Mouse (Mus musculus): ENCODE measurements around the gene Ddx59. TPM values are rescaled to one million over a fixed set of nuclear protein-coding genes. Genes with fewer than 3 reads are reported as not detected.

The Ddx59 gene
- polyA plus RNA-seq, 1 experiment from 2014 or later: 19.5 TPM

GRCm38 (mm10) chr1:136455756-136456585 is 40.9 kb downstream of the Ddx59 start:
- Histone ChIP-seq H3K27me3 (replicated peaks) (no peaks in the 10 kb centered on the region), H3K9me3 (no peaks in the 10 kb centered on the region), H3K36me3 (no peaks in the 10 kb centered on the region), H3K4me1 (no peaks in the 10 kb centered on the region), H3K27ac (no peak overlapping the region), H3K4me3 (no peak overlapping the region), H3K4me2 (replicated peaks) (no peak overlapping the region), H3K9ac (no peak overlapping the region)
- ATAC-seq (ENCODE audit: low FRiP score, low read depth): no peak
- WGBS: 80% methylated on average over 17 of the region's 17 CpGs

GRCm38 (mm10) chr1:136456741-136457140 is 41.7 kb downstream of the Ddx59 start:
- Histone ChIP-seq H3K9ac (no peak overlapping the region), H3K9me3 (no peaks in the 10 kb centered on the region), H3K27me3 (replicated peaks) (no peaks in the 10 kb centered on the region), H3K36me3 (no peaks in the 10 kb centered on the region), H3K4me3 (no peak overlapping the region), H3K4me2 (replicated peaks) (no peak overlapping the region), H3K4me1 (no peaks in the 10 kb centered on the region), H3K27ac (no peak overlapping the region)
- 94% methylated on average over 6 of the region's 6 CpGs for WGBS
- no peak for ATAC-seq (ENCODE audit: low FRiP score, low read depth)

GRCm38 (mm10) chr1:136457403-136457802 is 42.3 kb downstream of the Ddx59 start:
- H3K27ac ChIP-seq: no peak overlapping the region
- H3K4me1 ChIP-seq: no peaks in the 10 kb centered on the region
- ATAC-seq (ENCODE audit: low FRiP score, low read depth): no peak
- no peak overlapping the region for H3K4me2 ChIP-seq (replicated peaks)
- no peaks in the 10 kb centered on the region for H3K9me3 ChIP-seq
- WGBS: 67% methylated on average over 4 of the region's 4 CpGs
- no peak overlapping the region for H3K9ac ChIP-seq
- H3K4me3 ChIP-seq: no peak overlapping the region
- no peaks in the 10 kb centered on the region for H3K36me3 ChIP-seq
- H3K27me3 ChIP-seq (replicated peaks): no peaks in the 10 kb centered on the region

- no peaks in the 10 kb centered on the region for H3K27me3 ChIP-seq (replicated peaks)
- no peaks in the 10 kb centered on the region for H3K36me3 ChIP-seq
- H3K4me3 ChIP-seq: no peak overlapping the region
- no peaks in the 10 kb centered on the region for H3K4me1 ChIP-seq
- no peak overlapping the region for H3K27ac ChIP-seq
- no peak overlapping the region for H3K4me2 ChIP-seq (replicated peaks)
- no peak for ATAC-seq (ENCODE audit: low FRiP score, low read depth)
- no peaks in the 10 kb centered on the region for H3K9me3 ChIP-seq
- 29% methylated on average over 9 of the region's 9 CpGs for WGBS
- H3K9ac ChIP-seq: no peak overlapping the region
These were observed 43.7 kb downstream of the Ddx59 start for GRCm38 (mm10) chr1:136458691-136459245.

GRCm38 (mm10) chr1:136462443-136462842 is 47.4 kb downstream of the Ddx59 start:
- 58% methylated on average over 10 of the region's 10 CpGs for WGBS
- Histone ChIP-seq H3K9ac (no peak overlapping the region), H3K27me3 (replicated peaks) (no peaks in the 10 kb centered on the region), H3K9me3 (no peaks in the 10 kb centered on the region), H3K4me3 (no peak overlapping the region), H3K27ac (no peak overlapping the region), H3K4me1 (peaks cover 9% of the 10 kb centered on the region), H3K36me3 (no peaks in the 10 kb centered on the region), H3K4me2 (replicated peaks) (no peak overlapping the region)
- no peak for ATAC-seq (ENCODE audit: low FRiP score, low read depth)

- Histone ChIP-seq H3K27ac (no peak overlapping the region), H3K9me3 (no peaks in the 10 kb centered on the region), H3K36me3 (peaks cover 8% of the 10 kb centered on the region; the same call in 1 of the 2 replicates), H3K4me1 (peaks cover 10% of the 10 kb centered on the region), H3K4me2 (replicated peaks) (no peak overlapping the region), H3K27me3 (replicated peaks) (no peaks in the 10 kb centered on the region), H3K4me3 (no peak overlapping the region), H3K9ac (no peak overlapping the region)
- ATAC-seq (ENCODE audit: low FRiP score, low read depth): no peak
These were observed 50.1 kb downstream of the Ddx59 start for GRCm38 (mm10) chr1:136465168-136465567.

GRCm38 (mm10) chr1:136466143-136466811 is 51.2 kb downstream of the Ddx59 start, which contains the start of gene Kif14:
Kif14 (plus strand) TSS chr1:136466343.
- Histone ChIP-seq H3K4me1 (peaks cover 15% of the 10 kb centered on the region), H3K4me3 (peak within 1 kb of the TSS; percentile 59), H3K4me2 (replicated peaks) (peak within 1 kb of the TSS; percentile 98), H3K9me3 (no peaks in the 10 kb centered on the region), H3K36me3 (peaks cover 8% of the 10 kb centered on the region; the same call in 1 of the 2 replicates), H3K9ac (peak within 1 kb of the TSS; percentile 57), H3K27ac (no peak within 1 kb of the TSS), H3K27me3 (replicated peaks) (no peaks in the 10 kb centered on the region)
- WGBS: under 1% methylated on average over 52 of the region's 52 CpGs
- peak; percentile 98 for ATAC-seq (ENCODE audit: low FRiP score, low read depth)

- H3K36me3 ChIP-seq: peaks cover 11% of the 10 kb centered on the region
These were observed 54.3 kb downstream of the Ddx59 start for GRCm38 (mm10) chr1:136469408-136469807.

GRCm38 (mm10) chr1:136470471-136470870 is 55.4 kb downstream of the Ddx59 start:
- Histone ChIP-seq H3K36me3 (peaks cover 11% of the 10 kb centered on the region), H3K4me3 (no peak overlapping the region), H3K9ac (no peak overlapping the region), H3K4me2 (replicated peaks) (peak overlapping the region; percentile 27; the same call in 1 of the 2 replicates), H3K4me1 (peaks cover 15% of the 10 kb centered on the region), H3K27me3 (replicated peaks) (no peaks in the 10 kb centered on the region), H3K27ac (no peak overlapping the region), H3K9me3 (no peaks in the 10 kb centered on the region)
- ATAC-seq (ENCODE audit: low FRiP score, low read depth): 0 out of 2 replicates have a peak, but pooled peaks have one; percentile 35
- 9% methylated on average over 6 of the region's 6 CpGs for WGBS

More at GRCm38 (mm10) chr1:136469408-136469807, 54.3 kb downstream of the Ddx59 start:
- no peak overlapping the region for H3K4me3 ChIP-seq
- H3K4me2 ChIP-seq (replicated peaks): no peak overlapping the region
- no peaks in the 10 kb centered on the region for H3K27me3 ChIP-seq (replicated peaks)
- no peaks in the 10 kb centered on the region for H3K9me3 ChIP-seq
- peaks cover 15% of the 10 kb centered on the region for H3K4me1 ChIP-seq
- no peak for ATAC-seq (ENCODE audit: low FRiP score, low read depth)
- no peak overlapping the region for H3K9ac ChIP-seq
- WGBS: 94% methylated on average over 4 of the region's 4 CpGs
- H3K27ac ChIP-seq: no peak overlapping the region

Other genes starting within 250 kb of the Ddx59 start
- gene Mroh3, start 202.4 kb upstream of the Ddx59 start, polyA plus RNA-seq (2016; fragmentation: Nextera tagmentation; extraction: Ambion mirVana): 0.49 TPM in 1 of 2 replicates, not detected in the other
- gene Inava, start 181.0 kb upstream of the Ddx59 start, polyA plus RNA-seq (2016; fragmentation: Nextera tagmentation; extraction: Ambion mirVana): 10.3 and 10.6 TPM in 2 replicates
- gene Gpr25, start 154.4 kb upstream of the Ddx59 start, polyA plus RNA-seq (2016; fragmentation: Nextera tagmentation; extraction: Ambion mirVana): not detected in 2 replicates
- 32.2 and 37.9 TPM in 2 replicates for gene Camsap2, start 69.2 kb upstream of the Ddx59 start, polyA plus RNA-seq (2016; fragmentation: Nextera tagmentation; extraction: Ambion mirVana)
- gene Kif14, start 51.1 kb downstream of the Ddx59 start, polyA plus RNA-seq (2016; fragmentation: Nextera tagmentation; extraction: Ambion mirVana): 3.9 and 5.6 TPM in 2 replicates
- gene Zfp281, start 209.6 kb downstream of the Ddx59 start, polyA plus RNA-seq (2016; fragmentation: Nextera tagmentation; extraction: Ambion mirVana): 33.8 and 35.2 TPM in 2 replicates

Measured in neural tube, embryonic 12.5 days (tissue).